Mouse (Mus musculus): ENCODE data around the gene Rab4b. TPM values are rescaled to one million over a fixed set of nuclear protein-coding genes. Genes with fewer than 3 reads are reported as not detected.

Gene Rab4b
- 100 to 1,000 TPM; 173 to 179 TPM for total RNA-seq (2023)

DNA sequence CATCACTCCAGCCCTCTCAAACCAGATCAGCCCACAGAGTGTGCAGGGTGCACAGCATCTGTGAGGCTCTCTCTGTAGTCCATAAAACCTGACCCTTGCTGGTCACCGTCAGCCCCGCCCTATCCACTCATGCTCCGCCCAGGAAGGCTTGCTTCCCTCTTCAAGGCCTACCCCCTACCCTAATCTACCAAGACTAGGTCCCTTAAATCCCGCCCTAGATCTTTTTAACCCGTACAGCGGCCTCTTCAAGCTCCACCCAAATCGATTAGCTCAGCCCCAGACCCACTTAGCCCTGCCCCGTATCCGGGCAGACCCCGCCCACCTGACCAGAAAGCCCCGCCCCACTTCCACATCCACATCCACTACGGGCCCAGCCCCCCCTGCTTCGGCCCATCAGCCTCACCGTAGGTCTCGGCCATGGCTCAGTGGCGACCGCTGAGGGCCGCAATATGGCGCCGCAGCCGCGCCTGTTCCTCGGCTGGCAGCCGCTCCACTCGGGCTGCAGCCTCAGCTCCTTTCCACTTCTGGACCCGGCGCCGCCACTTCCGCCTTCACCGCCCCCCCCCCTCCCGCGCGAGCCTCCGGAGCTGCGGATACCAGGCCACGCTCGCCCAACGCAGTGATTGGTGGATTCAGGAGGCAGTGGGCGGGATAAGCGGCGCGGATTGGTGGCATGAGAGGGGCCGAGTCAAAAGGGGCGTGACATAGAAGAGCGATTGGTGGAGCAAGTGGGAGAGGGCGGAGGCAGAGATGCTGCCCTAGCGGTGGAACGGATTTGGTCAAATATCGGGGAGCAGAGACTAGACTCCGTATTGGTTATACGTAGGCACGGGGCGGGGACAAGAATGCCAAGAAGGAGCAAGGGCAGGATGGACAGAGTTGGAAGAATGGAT, at the start of gene Rab4b:
Gene Rab4b, minus strand, starts transcription at position 573 of the 893 bp plus-strand sequence.

DNA sequence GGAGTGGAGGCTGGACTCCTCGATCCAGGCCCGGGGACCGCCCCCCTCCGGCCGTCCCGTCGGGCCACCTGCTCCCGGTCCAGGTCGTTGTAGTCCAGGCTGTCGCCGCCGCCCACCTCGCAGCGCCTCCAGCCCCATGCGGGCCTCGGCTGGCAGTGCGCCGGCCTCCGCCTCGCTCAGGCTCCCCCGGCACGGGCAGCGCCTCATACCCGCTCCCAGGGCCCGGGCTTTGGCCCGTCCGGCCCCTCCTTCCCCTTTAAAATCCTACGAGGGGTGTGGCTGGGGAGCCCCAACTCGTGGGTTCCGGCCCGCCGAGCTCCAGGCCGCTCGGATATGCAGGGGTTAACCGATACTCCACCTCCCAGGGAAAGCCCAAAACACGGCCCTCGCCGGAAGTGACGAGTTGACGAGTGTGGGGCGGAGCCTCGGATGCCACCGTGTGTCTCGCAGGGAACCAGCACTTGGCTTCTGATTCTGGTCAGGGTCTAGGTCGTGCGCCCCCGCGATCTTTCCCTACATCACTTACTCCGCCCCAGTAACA, 49.7 kb upstream of the Rab4b start, which contains the start of gene Itpkc:
Gene Itpkc, minus strand, starts transcription at position 381 of the 541 bp plus-strand sequence.

GRCm38 (mm10) chr7:27195681-27196611, 17.2 kb upstream of the Rab4b start, which contains the start of the genes BC024978 and Snrpa:
BC024978 (plus strand) TSS chr7:27195781.
Snrpa (minus strand) TSS chr7:27196271.

GRCm38 (mm10) chr7:27180837-27181695, 2.4 kb upstream of the Rab4b start, which contains the start of the genes Gm21983 and Mia:
Gm21983 (minus strand) TSS chr7:27181086.
Mia (minus strand) TSS chr7:27181157.

GRCm38 (mm10) chr7:27166614-27167474, 11.9 kb downstream of the Rab4b start, which contains the start of gene Egln2:
Egln2 (minus strand) TSS chr7:27166802.

DNA sequence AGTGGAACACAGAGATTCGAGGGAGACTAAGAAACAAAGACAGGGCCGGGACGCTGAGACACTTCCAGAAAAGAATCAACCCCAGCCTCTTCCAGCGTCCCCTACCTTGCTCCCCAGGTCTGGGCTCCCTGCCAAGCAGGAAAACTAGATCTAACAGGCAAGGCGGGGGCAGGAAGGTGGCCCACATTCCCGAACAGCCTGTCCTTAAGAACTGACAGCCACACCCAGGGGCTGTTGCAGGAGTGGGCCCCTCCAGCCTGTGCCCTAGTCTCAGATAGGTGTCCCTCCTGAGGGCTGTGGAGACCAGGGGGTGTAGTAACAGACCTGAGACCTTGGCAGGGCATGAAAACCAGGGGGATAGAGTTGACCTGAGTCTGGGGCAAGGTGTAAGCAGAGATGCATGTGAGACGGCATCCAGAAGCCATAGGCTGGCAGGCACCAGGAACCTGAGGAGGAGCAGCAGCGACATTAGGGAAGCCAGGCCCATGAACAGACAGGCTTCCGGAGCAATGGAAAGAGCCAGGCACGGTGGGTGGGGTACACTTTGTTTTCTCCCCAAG, 25.4 kb downstream of the Rab4b start, which contains the start of gene Cyp2t4:
Gene Cyp2t4, plus strand, starts transcription at position 510 of the 560 bp plus-strand sequence.

DNA sequence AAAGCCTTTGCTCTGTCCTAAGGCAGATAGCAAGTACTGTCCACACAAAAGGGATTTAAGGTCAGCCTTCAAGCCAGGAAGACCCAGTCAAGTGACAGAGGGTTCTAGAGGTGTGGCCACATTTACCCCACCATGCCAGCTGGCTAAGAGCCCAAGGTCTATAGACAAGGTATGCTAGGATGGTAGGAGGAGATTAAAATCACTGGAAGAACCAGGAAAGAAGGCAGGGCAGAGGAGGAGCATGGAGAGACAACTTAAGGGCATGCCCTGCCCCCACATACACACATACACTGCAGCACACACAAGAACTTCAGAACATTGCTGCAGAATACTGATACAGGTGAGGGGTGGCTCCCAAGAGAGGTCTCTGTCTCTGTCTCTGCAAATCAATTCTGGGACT, 59.0 kb downstream of the Rab4b start, which contains the start of gene Cyp2f2:
Gene Cyp2f2, plus strand, starts transcription at position 234 of the 400 bp plus-strand sequence.

Other genes starting within 250 kb of the Rab4b start
- gene Cyp2a22, start 239.5 kb downstream of the Rab4b start, total RNA-seq (2023), result not detected
- not detected for gene Cyp2a12, start 149.8 kb downstream of the Rab4b start, total RNA-seq (2023)
- gene Cyp2f2, start 59.0 kb downstream of the Rab4b start, total RNA-seq (2023), result not detected
- not detected for gene Cyp2t4, start 25.2 kb downstream of the Rab4b start, total RNA-seq (2023)
- gene Egln2, start 12.1 kb downstream of the Rab4b start, total RNA-seq (2023), result 100 to 1,000 TPM; 176 to 183 TPM
- not detected for gene Gm21983, start 2.2 kb upstream of the Rab4b start, total RNA-seq (2023)
- gene Mia, start 2.3 kb upstream of the Rab4b start, total RNA-seq (2023), result not detected
- gene BC024978, start 16.9 kb upstream of the Rab4b start, total RNA-seq (2023), result 10 to 100 TPM; 15.1 to 15.3 TPM
- 100 to 1,000 TPM in 1 of 2 experiments, 10 to 100 TPM in 1; 97.9 to 109 TPM for gene Snrpa, start 17.4 kb upstream of the Rab4b start, total RNA-seq (2023)
- 10 to 100 TPM; 14.2 to 18.6 TPM for gene Itpkc, start 49.8 kb upstream of the Rab4b start, total RNA-seq (2023)
- gene Coq8b, start 54.1 kb upstream of the Rab4b start, total RNA-seq (2023), result 10 to 100 TPM; 24.5 to 31.5 TPM
- 1 to 10 TPM; 1.5 to 1.9 TPM for gene Numbl, start 79.5 kb upstream of the Rab4b start, total RNA-seq (2023)
- gene Ltbp4, start 158.8 kb upstream of the Rab4b start, total RNA-seq (2023), result 1 to 10 TPM; 1.3 to 2.4 TPM
- gene Shkbp1, start 177.1 kb upstream of the Rab4b start, total RNA-seq (2023), result 100 to 1,000 TPM in 1 of 2 experiments, 10 to 100 TPM in 1; 98.2 to 102 TPM
- 1 to 10 TPM in 1 of 2 experiments, not detected in 1; 5.0 TPM for gene Gm20479, start 178.5 kb upstream of the Rab4b start, total RNA-seq (2023)